Mouse (Mus musculus): Measurements from ENCODE around the gene Itgav. TPM values are rescaled to one million over a fixed set of nuclear protein-coding genes. Genes with fewer than 3 reads are reported as not detected.

Itgav gene
- polyA plus RNA-seq, 1 experiment from 2014 or later = 32.9 TPM

GRCm38 (mm10) chr2:83853423-83853822 lies 129.2 kb downstream of the Itgav start:
- no peak for ATAC-seq (ENCODE audit: low read depth)
- no peak overlapping the region for H3K27ac ChIP-seq (ENCODE audit: low read depth, low read length)
- H3K27me3 ChIP-seq (ENCODE audit: control insufficient read depth, insufficient read depth, low read length) = no peaks in the 10 kb centered on the region
- no peak overlapping the region for H3K9ac ChIP-seq (replicated peaks; ENCODE audit: low read depth, low read length)
- H3K36me3 ChIP-seq (ENCODE audit: control insufficient read depth, insufficient read depth, low read length) = no peaks in the 10 kb centered on the region
- no peak overlapping the region for H3K4me2 ChIP-seq (ENCODE audit: low read depth, low read length)
- no peak overlapping the region for H3K4me3 ChIP-seq (ENCODE audit: low read depth, low read length)
- no peaks in the 10 kb centered on the region for H3K9me3 ChIP-seq (ENCODE audit: control insufficient read depth, low read length)
- no peaks in the 10 kb centered on the region for H3K4me1 ChIP-seq (ENCODE audit: control insufficient read depth, insufficient read depth, low read length)
- 86% methylated on average over 10 of the region's 10 CpGs for WGBS

- Histone ChIP-seq H3K4me1 (ENCODE audit: control insufficient read depth, insufficient read depth, low read length) (no peaks in the 10 kb centered on the region), H3K4me2 (ENCODE audit: low read depth, low read length) (no peak overlapping the region), H3K4me3 (ENCODE audit: low read depth, low read length) (no peak overlapping the region), H3K9ac (replicated peaks; ENCODE audit: low read depth, low read length) (no peak overlapping the region), H3K9me3 (ENCODE audit: control insufficient read depth, low read length) (no peaks in the 10 kb centered on the region), H3K27ac (ENCODE audit: low read depth, low read length) (no peak overlapping the region), H3K36me3 (ENCODE audit: control insufficient read depth, insufficient read depth, low read length) (no peaks in the 10 kb centered on the region), H3K27me3 (ENCODE audit: control insufficient read depth, insufficient read depth, low read length) (no peaks in the 10 kb centered on the region)
- ATAC-seq (ENCODE audit: low read depth) = no peak
- WGBS = 68% methylated on average over 4 of the region's 4 CpGs
These were observed 132.0 kb downstream of the Itgav start for GRCm38 (mm10) chr2:83856236-83856635.

Other genes with a start within 250 kb of the Itgav start
- 173 and 198 TPM in 2 replicates for gene Zc3h15, start 80.0 kb upstream of the Itgav start, polyA plus RNA-seq (2014; fragmentation: Nextera tagmentation; extraction: Ambion mirVana)
- gene Fam171b, start 88.2 kb downstream of the Itgav start, polyA plus RNA-seq (2014; fragmentation: Nextera tagmentation; extraction: Ambion mirVana) = 98.7 and 110 TPM in 2 replicates
- not detected in 2 replicates for gene Zswim2, start 216.8 kb downstream of the Itgav start, polyA plus RNA-seq (2014; fragmentation: Nextera tagmentation; extraction: Ambion mirVana)
- not detected in 2 replicates for gene Gm13698, start 231.3 kb downstream of the Itgav start, polyA plus RNA-seq (2014; fragmentation: Nextera tagmentation; extraction: Ambion mirVana)
- not detected in 2 replicates for gene Gm13693, start 237.1 kb downstream of the Itgav start, polyA plus RNA-seq (2014; fragmentation: Nextera tagmentation; extraction: Ambion mirVana)
- not detected in 2 replicates for gene Gm13695, start 242.9 kb downstream of the Itgav start, polyA plus RNA-seq (2014; fragmentation: Nextera tagmentation; extraction: Ambion mirVana)
- not detected in 2 replicates for gene Gm13696, start 248.7 kb downstream of the Itgav start, polyA plus RNA-seq (2014; fragmentation: Nextera tagmentation; extraction: Ambion mirVana)